Mouse (Mus musculus) testis, adult 2 months (tissue): ENCODE measurements around the gene Unc13a.

Source experiments
- CTCF ChIP-seq: fragments of 200-500 bp; IDR thresholded peaks from 2 replicates; pipeline ENCODE4 v1.5.1; 2012; ENCODE audit warnings: low read depth, mild to moderate bottlenecking, inconsistent platforms, low read length, moderate library complexity; ENCODE audit not compliant: control insufficient read depth, insufficient read depth, insufficient replicate concordance
- POLR2A ChIP-seq: fragments of 200-500 bp; IDR thresholded peaks from 2 replicates; pipeline ENCODE4 v1.6.1; 2012; ENCODE audit warnings: low read depth, mild to moderate bottlenecking, inconsistent platforms, low read length, moderate library complexity; ENCODE audit not compliant: control insufficient read depth

DNA sequence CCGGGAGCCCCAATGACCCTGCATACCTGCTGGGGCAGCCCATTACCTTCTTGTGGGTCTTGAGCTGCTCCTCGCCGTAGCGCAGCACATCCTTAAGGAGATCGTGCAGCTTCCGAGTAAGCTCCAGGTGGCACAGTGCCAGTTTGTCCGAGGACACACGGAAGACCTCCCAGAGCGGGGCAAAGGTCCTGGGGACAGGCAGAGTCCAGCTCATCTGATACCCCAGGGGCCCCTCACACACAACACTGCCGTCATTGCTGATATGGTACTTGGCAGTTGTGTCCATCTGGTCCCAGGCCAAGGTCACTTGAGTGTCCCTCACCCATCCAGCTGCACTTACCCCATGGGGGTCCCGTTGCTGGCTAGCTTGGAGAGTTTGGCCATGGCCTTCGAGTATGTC, 45.5 kb upstream of the Unc13a start:
- TF ChIP-seq CTCF (no peak), POLR2A (no peak)
